Mouse (Mus musculus) midbrain, embryonic 11.5 days (tissue): ENCODE measurements around the gene Gmip. TPM values are rescaled to one million over a fixed set of nuclear protein-coding genes. Genes with fewer than 3 reads are reported as not detected.

Source experiments
- ATAC-seq: fragments of 200-750 bp; cut with Nextera tagmentation; 2 replicates; pipeline ENCODE4 v1.8.0; 2017; ENCODE audit warnings: moderate TSS enrichment, moderate library complexity; ENCODE audit not compliant: low FRiP score
- DNase-seq: peaks from one replicate; pipeline ENCODE4 v3.0.0; 2015; ENCODE audit warnings: low spot score; ENCODE audit errors: missing footprints
- H3K27ac ChIP-seq: fragments of 300-500 bp; sonication (generic); 2 replicates; pipeline ENCODE4 v1.5.1; 2014; ENCODE audit warnings: low read depth, low read length
- H3K27me3 ChIP-seq: fragments of 300-500 bp; sonication (generic); 2 replicates; pipeline ENCODE4 v1.6.1; 2014; ENCODE audit warnings: mild to moderate bottlenecking, low read length, moderate library complexity, mixed read lengths; ENCODE audit not compliant: control insufficient read depth, insufficient read depth
- H3K36me3 ChIP-seq: fragments of 300-500 bp; sonication (generic); 2 replicates; pipeline ENCODE4 v1.6.1; 2014; ENCODE audit warnings: mild to moderate bottlenecking, low read length, moderate library complexity, mixed read lengths; ENCODE audit not compliant: control insufficient read depth, insufficient read depth
- H3K4me1 ChIP-seq: fragments of 300-500 bp; sonication (generic); 2 replicates; pipeline ENCODE4 v1.6.1; 2014; ENCODE audit warnings: low read length; ENCODE audit not compliant: control insufficient read depth, insufficient read depth
- H3K4me2 ChIP-seq: fragments of 300-500 bp; sonication (generic); 2 replicates; pipeline ENCODE4 v1.6.1; 2014; ENCODE audit warnings: mild to moderate bottlenecking, moderate library complexity
- H3K4me3 ChIP-seq: fragments of 300-500 bp; sonication (generic); 2 replicates; pipeline ENCODE4 v1.5.1; 2014; ENCODE audit warnings: low read depth, low read length
- H3K9ac ChIP-seq: fragments of 300-500 bp; sonication (generic); 2 replicates; pipeline ENCODE4 v1.6.1; 2014; ENCODE audit warnings: low read length
- H3K9me3 ChIP-seq: fragments of 300-500 bp; sonication (generic); 2 replicates; pipeline ENCODE4 v1.6.1; 2016; ENCODE audit warnings: low read length; ENCODE audit not compliant: control insufficient read depth
- WGBS: fragments of 180-500 bp; shearing (Covaris S2); extraction: QIAGEN DNeasy Blood & Tissue Kit; methylation state at CpG from one replicate; pipeline ENCODE4 v1.1.7; 2014; 5-methylcytosine and 5-hydroxymethylcytosine counted together
- polyA plus RNA-seq: library from polyadenylated mRNA; unstranded; fragments of >200 nt; fragmentation: Nextera tagmentation; extraction: Ambion mirVana; gene quantifications from 2 replicates; pipeline ENCODE4 v1.2.1, GENCODE M21; 2014

Gmip gene
- polyA plus RNA-seq, 1 experiment from 2014 or later, result 7.8 TPM

- DNase-seq (no peak), ATAC-seq (no peak)
- H3K27me3 ChIP-seq, result no peaks in the 10 kb centered on the region
- H3K4me2 ChIP-seq, result no peak overlapping the region
- H3K4me3 ChIP-seq, result no peak overlapping the region
- WGBS, result 92% methylated on average over 5 of the region's 5 CpGs
- H3K36me3 ChIP-seq, result no peaks in the 10 kb centered on the region; the same call in 1 of the 2 replicates
- H3K4me1 ChIP-seq, result no peaks in the 10 kb centered on the region
- H3K9me3 ChIP-seq, result no peaks in the 10 kb centered on the region
- H3K27ac ChIP-seq, result no peak overlapping the region
- no peak overlapping the region for H3K9ac ChIP-seq
Observed at GRCm38 (mm10) chr8:69863387-69864020, 55.0 kb downstream of the Gmip start.

DNA sequence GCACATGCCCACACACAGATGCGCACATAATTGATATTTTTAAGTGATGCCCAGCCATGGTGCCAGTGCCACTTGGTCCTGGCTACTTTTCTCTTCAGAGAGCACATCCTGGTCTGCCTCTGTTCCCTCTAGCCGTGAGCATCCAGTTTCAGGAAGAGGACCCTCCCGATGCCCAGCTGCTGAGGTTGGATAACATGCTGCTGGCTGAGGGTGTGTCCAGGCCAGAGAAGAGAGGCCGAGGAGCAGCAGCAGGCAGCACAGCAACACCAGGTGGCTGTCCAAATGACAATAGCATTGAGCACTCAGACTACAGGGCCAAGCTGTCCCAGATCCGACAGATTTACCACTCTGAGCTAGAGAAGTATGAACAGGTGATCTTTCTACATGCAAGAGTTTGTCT lies 55.7 kb downstream of the Gmip start:
- H3K36me3 ChIP-seq, result no peaks in the 10 kb centered on the region; the same call in 1 of the 2 replicates
- no peaks in the 10 kb centered on the region for H3K27me3 ChIP-seq
- no peaks in the 10 kb centered on the region for H3K9me3 ChIP-seq
- no peak overlapping the region for H3K4me2 ChIP-seq
- no peak overlapping the region for H3K9ac ChIP-seq
- ATAC-seq, result no peak
- no peaks in the 10 kb centered on the region for H3K4me1 ChIP-seq
- H3K27ac ChIP-seq, result no peak overlapping the region
- 79% methylated on average over 5 of the region's 5 CpGs for WGBS
- no peak overlapping the region for H3K4me3 ChIP-seq
- DNase-seq, result no peak

DNA sequence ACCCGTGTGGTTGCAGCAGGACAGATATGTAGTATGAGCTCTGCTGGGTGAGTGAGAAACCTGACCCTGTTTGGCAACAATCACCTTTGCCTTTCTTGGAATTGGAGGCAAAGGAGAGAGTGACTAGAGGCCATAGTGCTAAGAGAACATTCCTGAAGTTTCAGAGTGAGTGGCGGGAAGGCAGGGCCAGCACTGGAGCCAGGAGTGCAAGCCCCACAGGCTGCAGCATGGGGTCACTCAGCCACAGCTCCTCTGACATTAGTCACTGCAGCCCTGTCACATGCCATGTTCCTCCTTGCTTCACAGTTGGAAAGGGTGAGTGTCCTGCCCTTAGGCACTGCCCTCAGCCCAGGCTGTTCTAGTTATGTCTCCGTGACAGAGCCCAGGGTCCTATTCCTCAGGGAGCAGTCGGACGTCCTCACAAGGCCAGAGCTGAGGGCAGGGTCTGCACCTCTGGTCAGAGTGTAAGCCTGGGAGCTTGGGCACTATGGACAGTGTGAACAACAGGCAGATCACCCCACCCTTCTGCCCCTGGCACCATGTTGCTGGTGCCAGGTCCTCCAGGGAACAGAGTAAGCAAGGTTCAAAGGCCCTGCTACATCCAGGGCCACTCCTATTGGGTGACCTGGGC lies 59.3 kb downstream of the Gmip start:
- Histone ChIP-seq H3K4me1 (no peaks in the 10 kb centered on the region), H3K36me3 (no peaks in the 10 kb centered on the region; the same call in 1 of the 2 replicates), H3K4me2 (no peak overlapping the region), H3K9ac (no peak overlapping the region), H3K9me3 (no peaks in the 10 kb centered on the region), H3K27ac (no peak overlapping the region), H3K4me3 (no peak overlapping the region), H3K27me3 (no peaks in the 10 kb centered on the region)
- ATAC-seq (no peak), DNase-seq (no peak)
- 69% methylated on average over 5 of the region's 5 CpGs for WGBS

DNA sequence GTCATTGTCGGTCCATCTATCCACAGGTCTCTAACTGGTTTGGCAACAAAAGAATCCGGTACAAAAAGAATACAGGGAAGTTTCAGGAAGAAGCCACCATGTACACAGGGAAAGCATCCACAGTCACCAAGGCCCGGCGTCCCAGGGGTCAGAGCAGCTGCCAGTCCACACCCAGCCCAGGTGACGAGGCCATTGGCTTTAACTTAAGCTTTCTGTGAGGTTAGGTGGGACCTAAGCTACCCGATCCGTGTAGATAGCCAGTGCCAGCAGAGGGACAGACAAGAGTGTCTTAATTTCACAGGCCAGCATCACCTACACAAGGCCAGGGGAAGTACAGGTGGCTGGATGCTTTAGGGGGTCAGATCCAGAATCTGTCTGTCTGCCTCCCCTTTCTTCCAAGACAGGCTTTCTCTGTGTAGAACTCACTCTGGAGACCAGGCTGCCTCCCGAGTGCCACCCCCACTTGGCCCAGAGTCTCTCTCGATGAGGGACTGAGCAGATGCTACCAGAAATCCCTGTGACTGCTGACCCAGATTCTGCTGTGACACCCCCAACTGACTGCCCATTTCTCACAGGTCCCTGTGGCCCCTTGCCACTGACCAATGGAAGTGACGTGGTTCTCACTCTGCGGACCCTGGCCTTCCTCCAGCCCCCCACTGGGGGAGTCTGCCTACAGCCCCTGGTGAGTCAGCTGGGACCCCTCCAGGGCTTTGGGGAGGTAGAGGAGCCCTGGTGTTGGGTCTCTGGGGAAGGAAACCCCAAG lies 61.7 kb downstream of the Gmip start:
- H3K27me3 ChIP-seq, result no peaks in the 10 kb centered on the region
- DNase-seq (no peak), ATAC-seq (no peak)
- H3K4me3 ChIP-seq, result no peak overlapping the region
- no peaks in the 10 kb centered on the region for H3K4me1 ChIP-seq
- no peak overlapping the region for H3K4me2 ChIP-seq
- no peaks in the 10 kb centered on the region; the same call in 1 of the 2 replicates for H3K36me3 ChIP-seq
- no peak overlapping the region for H3K9ac ChIP-seq
- 85% methylated on average over 11 of the region's 11 CpGs for WGBS
- H3K27ac ChIP-seq, result no peak overlapping the region
- no peaks in the 10 kb centered on the region for H3K9me3 ChIP-seq

DNA sequence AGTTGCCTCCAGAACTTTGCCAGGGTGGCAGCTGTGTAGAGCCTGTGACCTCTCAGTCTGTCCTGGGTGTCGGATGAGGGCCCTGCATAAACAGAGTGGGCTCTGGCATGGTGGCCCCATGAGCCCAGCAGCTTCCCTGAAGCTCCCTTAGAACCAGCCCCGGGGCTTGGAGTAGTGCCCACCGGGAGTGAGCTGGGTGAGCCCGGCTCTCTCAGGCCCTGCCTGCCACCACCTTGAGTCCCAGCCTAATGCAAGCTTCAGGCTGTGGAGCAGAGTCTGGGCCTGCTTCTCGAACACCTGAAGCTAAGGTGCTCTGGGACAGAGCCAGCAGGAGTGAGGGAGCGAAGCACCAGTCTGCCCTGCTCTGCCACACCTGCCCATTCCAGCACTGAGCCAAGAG lies 62.4 kb downstream of the Gmip start:
- Histone ChIP-seq H3K36me3 (no peaks in the 10 kb centered on the region; the same call in 1 of the 2 replicates), H3K27me3 (no peaks in the 10 kb centered on the region), H3K27ac (no peak overlapping the region), H3K9ac (no peak overlapping the region), H3K4me1 (no peaks in the 10 kb centered on the region), H3K4me3 (no peak overlapping the region), H3K9me3 (no peaks in the 10 kb centered on the region), H3K4me2 (no peak overlapping the region)
- ATAC-seq (no peak), DNase-seq (no peak)
- WGBS, result 88% methylated on average over 6 of the region's 6 CpGs

Other genes with a start within 250 kb of the Gmip start
- gene Zfp868, start 183.1 kb upstream of the Gmip start, polyA plus RNA-seq, result 42.7 and 43.3 TPM in 2 replicates
- gene Zfp964, start 154.2 kb upstream of the Gmip start, polyA plus RNA-seq, result 2.4 and 3.0 TPM in 2 replicates
- gene Zfp869, start 98.0 kb upstream of the Gmip start, polyA plus RNA-seq, result 34.9 and 38.6 TPM in 2 replicates
- gene Zfp963, start 58.7 kb upstream of the Gmip start, polyA plus RNA-seq, result 6.7 and 7.0 TPM in 2 replicates
- gene Gm20422, start 33.8 kb upstream of the Gmip start, polyA plus RNA-seq, result 1.4 and 1.6 TPM in 2 replicates
- 33.8 and 40.7 TPM in 2 replicates for gene Atp13a1, start 17.5 kb upstream of the Gmip start, polyA plus RNA-seq
- gene Zfp866, start 17.5 kb upstream of the Gmip start, polyA plus RNA-seq, result 41.5 and 42.2 TPM in 2 replicates
- gene Lpar2, start 13.8 kb downstream of the Gmip start, polyA plus RNA-seq, result 0.72 and 1.2 TPM in 2 replicates
- gene Pbx4, start 23.8 kb downstream of the Gmip start, polyA plus RNA-seq, result 33.9 and 39.1 TPM in 2 replicates
- gene Cilp2, start 79.0 kb downstream of the Gmip start, polyA plus RNA-seq, result 0.31 and 0.40 TPM in 2 replicates
- gene Tssk6, start 93.5 kb downstream of the Gmip start, polyA plus RNA-seq, result 3.4 and 4.0 TPM in 2 replicates
- 167 and 172 TPM in 2 replicates for gene Ndufa13, start 93.9 kb downstream of the Gmip start, polyA plus RNA-seq
- gene Yjefn3, start 94.0 kb downstream of the Gmip start, polyA plus RNA-seq, result 3.2 and 3.6 TPM in 2 replicates
- 52.7 and 65.2 TPM in 2 replicates for gene Gatad2a, start 187.7 kb downstream of the Gmip start, polyA plus RNA-seq
- 46.2 and 49.3 TPM in 2 replicates for gene Mau2, start 234.1 kb downstream of the Gmip start, polyA plus RNA-seq
- 33.3 and 35.3 TPM in 2 replicates for gene Sugp1, start 234.1 kb downstream of the Gmip start, polyA plus RNA-seq